Mouse (Mus musculus) hindbrain, embryonic 16.5 days (tissue): ENCODE results near the gene Kcnn1. TPM values are rescaled to one million over a fixed set of nuclear protein-coding genes. Genes with fewer than 3 reads are reported as not detected.
A peak's percentile ranks its signal among the peaks of the same experiment; 100 is the strongest.

Experiments
- ATAC-seq: fragments of 200-750 bp; cut with Nextera tagmentation; 2 replicates; pipeline ENCODE4 v1.8.0; 2017; ENCODE audit warnings: moderate TSS enrichment, moderate library complexity
- H3K27ac ChIP-seq: fragments of 300-500 bp; sonication (generic); 2 replicates; pipeline ENCODE4 v1.5.1; 2014; ENCODE audit warnings: low read depth, mild to moderate bottlenecking, control low read depth, low read length, moderate library complexity
- H3K27me3 ChIP-seq: fragments of 300-500 bp; sonication (generic); replicated peaks from 2 replicates; pipeline ENCODE4 v1.6.1; 2014; ENCODE audit warnings: low read length; ENCODE audit not compliant: control insufficient read depth, insufficient read depth
- H3K36me3 ChIP-seq: fragments of 300-500 bp; sonication (generic); 2 replicates; pipeline ENCODE4 v1.6.1; 2014; ENCODE audit warnings: mild to moderate bottlenecking, low read length, moderate library complexity, mixed read lengths; ENCODE audit not compliant: control insufficient read depth, insufficient read depth
- H3K4me1 ChIP-seq: fragments of 300-500 bp; sonication (generic); 2 replicates; pipeline ENCODE4 v1.6.1; 2014; ENCODE audit warnings: low read depth, low read length; ENCODE audit not compliant: control insufficient read depth, insufficient read depth
- H3K4me2 ChIP-seq: fragments of 300-500 bp; sonication (generic); 2 replicates; pipeline ENCODE4 v1.6.1; 2014; ENCODE audit warnings: mild to moderate bottlenecking, low read length, control low read depth, moderate library complexity
- H3K4me3 ChIP-seq: fragments of 300-500 bp; sonication (generic); 2 replicates; pipeline ENCODE4 v1.5.1; 2014; ENCODE audit warnings: mild to moderate bottlenecking, low read length, control low read depth, moderate library complexity
- H3K9ac ChIP-seq: fragments of 300-500 bp; sonication (generic); 2 replicates; pipeline ENCODE4 v1.6.1; 2014; ENCODE audit warnings: low read depth, mild to moderate bottlenecking, control low read depth, low read length, moderate library complexity
- H3K9me3 ChIP-seq: fragments of 300-500 bp; sonication (generic); 2 replicates; pipeline ENCODE4 v1.6.1; 2014; ENCODE audit warnings: mild to moderate bottlenecking, low read length, moderate library complexity; ENCODE audit not compliant: control insufficient read depth
- WGBS: fragments of 180-500 bp; shearing (Covaris S2); extraction: QIAGEN DNeasy Blood & Tissue Kit; methylation state at CpG from one replicate; pipeline ENCODE4 v1.1.7; 2014; 5-methylcytosine and 5-hydroxymethylcytosine counted together
- polyA plus RNA-seq: library from polyadenylated mRNA; unstranded; fragments of >200 nt; fragmentation: Nextera tagmentation; extraction: Ambion mirVana; gene quantifications from 2 replicates; pipeline ENCODE4 v1.2.1, GENCODE M21; 2015

Gene Kcnn1
- polyA plus RNA-seq, 1 experiment from 2014 or later = 16.3 TPM

DNA sequence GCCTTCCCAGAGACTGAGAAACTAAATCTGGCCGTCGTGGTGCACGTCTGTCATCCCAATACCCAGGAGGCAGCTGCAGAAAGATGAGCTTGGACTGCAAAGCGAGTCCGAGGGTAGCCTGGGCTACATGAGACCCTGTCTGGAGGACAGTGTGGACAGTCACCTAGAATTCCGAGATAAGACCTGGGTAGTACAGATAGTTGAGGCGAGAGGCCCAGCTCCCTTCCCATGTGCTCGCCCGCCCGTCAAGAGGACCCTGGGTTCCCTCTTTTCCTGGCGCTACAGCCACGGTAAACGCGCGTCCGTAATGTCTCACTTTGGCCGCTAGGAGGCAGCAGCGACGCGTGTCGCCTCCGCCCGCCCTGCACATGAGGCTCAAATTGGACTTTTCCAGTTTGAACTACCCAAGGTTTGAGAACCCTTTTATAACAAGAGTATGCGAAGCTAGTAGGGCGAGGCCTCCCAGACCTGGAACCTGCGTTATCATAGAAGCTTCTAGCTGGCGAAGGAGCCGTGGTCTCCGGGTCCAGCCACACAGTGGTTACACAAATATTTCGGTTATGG is 41.6 kb downstream of the Kcnn1 start:
- no peak overlapping the region for H3K9ac ChIP-seq
- no peak overlapping the region for H3K4me3 ChIP-seq
- H3K4me2 ChIP-seq = no peak overlapping the region
- peaks cover 2% of the 10 kb centered on the region; the same call in 1 of the 2 replicates for H3K4me1 ChIP-seq
- peaks cover 7% of the 10 kb centered on the region for H3K9me3 ChIP-seq
- 18% methylated on average over 29 of the region's 30 CpGs for WGBS
- ATAC-seq = peak; percentile 54
- peaks cover 20% of the 10 kb centered on the region for H3K27me3 ChIP-seq
- no peaks in the 10 kb centered on the region for H3K36me3 ChIP-seq
- H3K27ac ChIP-seq = no peak overlapping the region

GRCm38 (mm10) chr8:70820101-70820935 is 42.7 kb downstream of the Kcnn1 start:
- Histone ChIP-seq H3K9me3 (peaks cover 7% of the 10 kb centered on the region), H3K36me3 (no peaks in the 10 kb centered on the region), H3K27me3 (peaks cover 20% of the 10 kb centered on the region), H3K27ac (no peak overlapping the region), H3K4me1 (peaks cover 2% of the 10 kb centered on the region; the same call in 1 of the 2 replicates), H3K9ac (no peak overlapping the region), H3K4me2 (no peak overlapping the region), H3K4me3 (no peak overlapping the region)
- peak; percentile 48 for ATAC-seq
- WGBS = 5% methylated on average over 31 of the region's 31 CpGs

- no peak overlapping the region for H3K9ac ChIP-seq
- H3K27me3 ChIP-seq = peaks cover 31% of the 10 kb centered on the region
Observed at GRCm38 (mm10) chr8:70816679-70817078, 46.4 kb downstream of the Kcnn1 start.

DNA sequence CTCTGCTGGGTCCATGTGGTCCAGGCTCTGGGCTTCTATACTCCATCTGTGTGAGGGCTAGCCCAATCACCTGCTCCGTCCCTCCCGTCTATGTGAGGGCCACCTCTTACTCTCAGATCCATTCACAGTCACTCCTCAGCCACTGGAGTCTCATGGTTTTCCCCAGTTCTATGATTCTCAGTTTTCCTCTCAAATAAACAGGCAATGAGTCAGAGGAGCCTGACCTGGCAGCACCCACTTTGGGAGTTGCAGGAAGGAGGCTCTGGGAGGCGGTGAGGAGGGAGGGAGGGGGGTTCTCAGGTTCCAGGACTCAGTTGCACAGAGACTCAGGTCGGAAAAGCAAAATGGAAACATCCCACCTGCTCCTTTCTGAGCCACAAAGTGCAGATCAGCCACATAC is 50.2 kb downstream of the Kcnn1 start:
- Histone ChIP-seq H3K27me3 (peaks cover 18% of the 10 kb centered on the region), H3K4me1 (peaks cover 2% of the 10 kb centered on the region; the same call in 1 of the 2 replicates), H3K4me3 (no peak overlapping the region), H3K9ac (no peak overlapping the region), H3K36me3 (no peaks in the 10 kb centered on the region), H3K9me3 (no peaks in the 10 kb centered on the region), H3K4me2 (no peak overlapping the region), H3K27ac (no peak overlapping the region)
- 66% methylated on average over 4 of the region's 4 CpGs for WGBS
- no peak for ATAC-seq

More at GRCm38 (mm10) chr8:70816679-70817078, 46.4 kb downstream of the Kcnn1 start:
- H3K4me3 ChIP-seq = peak overlapping the region; percentile 24
- peaks cover 7% of the 10 kb centered on the region for H3K9me3 ChIP-seq
- H3K4me2 ChIP-seq = peak overlapping the region; percentile 38
- peaks cover 2% of the 10 kb centered on the region; the same call in 1 of the 2 replicates for H3K4me1 ChIP-seq
- WGBS = 8% methylated on average over 27 of the region's 30 CpGs
- peak; percentile 46; the same call in 1 of the 2 replicates for ATAC-seq
- H3K36me3 ChIP-seq = no peaks in the 10 kb centered on the region
- H3K27ac ChIP-seq = no peak overlapping the region

DNA sequence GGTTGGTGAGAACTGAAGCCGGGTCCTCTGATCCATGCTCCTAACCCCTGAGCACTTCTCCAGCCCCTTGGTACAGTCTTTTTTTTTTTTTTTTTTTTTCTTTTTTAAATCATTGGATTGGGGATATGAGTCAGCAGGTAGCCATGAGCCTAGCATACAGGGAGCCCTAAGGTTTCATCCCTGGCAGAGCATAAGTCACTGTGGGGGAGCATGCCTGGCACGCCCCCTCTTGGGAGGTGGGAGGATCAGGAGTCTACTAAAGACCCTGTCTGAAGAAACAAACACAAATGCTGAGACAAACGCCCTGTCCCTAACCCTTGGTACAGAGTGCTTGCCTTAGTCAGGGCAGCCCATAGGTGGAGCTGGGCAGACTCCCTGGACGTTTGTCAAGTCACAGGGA is 51.0 kb downstream of the Kcnn1 start:
- Histone ChIP-seq H3K27ac (no peak overlapping the region), H3K9me3 (no peaks in the 10 kb centered on the region), H3K4me2 (no peak overlapping the region), H3K36me3 (no peaks in the 10 kb centered on the region), H3K4me3 (no peak overlapping the region), H3K27me3 (peaks cover 17% of the 10 kb centered on the region), H3K9ac (no peak overlapping the region), H3K4me1 (peaks cover 1% of the 10 kb centered on the region; the same call in 1 of the 2 replicates)
- ATAC-seq = no peak
- WGBS = 35% methylated on average over 4 of the region's 4 CpGs

- Histone ChIP-seq H3K4me1 (no peaks in the 10 kb centered on the region), H3K36me3 (no peaks in the 10 kb centered on the region), H3K9ac (no peak overlapping the region), H3K4me2 (no peak overlapping the region), H3K9me3 (no peaks in the 10 kb centered on the region), H3K27me3 (peaks cover 11% of the 10 kb centered on the region), H3K27ac (no peak overlapping the region), H3K4me3 (no peak overlapping the region)
- ATAC-seq = no peak
- 80% methylated on average over 20 of the region's 20 CpGs for WGBS
Observed at GRCm38 (mm10) chr8:70810962-70811680, 51.9 kb downstream of the Kcnn1 start.

DNA sequence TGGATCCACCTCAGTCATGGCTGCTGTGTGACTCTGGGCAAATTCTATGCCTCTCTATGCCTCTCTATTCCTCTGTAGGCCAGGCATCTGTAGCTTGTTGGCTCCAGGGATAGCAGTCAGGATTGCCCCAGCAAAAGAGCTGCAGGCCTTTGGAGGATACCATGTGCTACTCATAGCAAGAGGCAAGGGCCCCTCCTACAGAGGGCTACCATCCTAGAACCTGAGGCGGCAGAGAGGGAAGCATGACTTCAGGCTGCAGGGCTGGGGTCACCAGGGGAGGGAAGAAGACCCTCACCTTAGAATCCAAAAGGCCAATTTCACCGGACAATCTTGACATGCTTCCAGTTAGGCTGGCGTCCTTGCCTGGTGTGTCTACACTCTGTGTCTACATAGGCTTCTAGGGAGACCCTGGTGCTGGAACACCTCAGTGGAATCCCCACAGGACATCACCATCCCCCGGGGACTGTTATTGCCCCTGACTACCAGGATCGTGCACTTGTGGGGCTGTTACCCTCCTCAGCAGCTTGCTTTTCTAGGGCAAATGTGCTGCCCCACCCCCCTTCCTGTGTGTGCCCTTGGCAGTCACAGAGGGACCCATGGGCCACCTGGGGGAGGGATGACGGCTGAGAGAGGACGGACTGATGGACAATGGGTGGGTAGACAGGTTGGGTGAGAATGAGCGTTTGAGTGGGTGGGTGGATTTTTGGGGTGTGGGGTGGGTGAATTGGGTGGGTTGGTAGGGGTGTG is 53.9 kb downstream of the Kcnn1 start:
- ATAC-seq = no peak
- Histone ChIP-seq H3K27me3 (peaks cover 17% of the 10 kb centered on the region), H3K9me3 (no peaks in the 10 kb centered on the region), H3K4me3 (no peak overlapping the region), H3K4me1 (peaks cover 6% of the 10 kb centered on the region), H3K9ac (no peak overlapping the region), H3K4me2 (no peak overlapping the region), H3K27ac (no peak overlapping the region), H3K36me3 (no peaks in the 10 kb centered on the region)
- 79% methylated on average over 8 of the region's 8 CpGs for WGBS

DNA sequence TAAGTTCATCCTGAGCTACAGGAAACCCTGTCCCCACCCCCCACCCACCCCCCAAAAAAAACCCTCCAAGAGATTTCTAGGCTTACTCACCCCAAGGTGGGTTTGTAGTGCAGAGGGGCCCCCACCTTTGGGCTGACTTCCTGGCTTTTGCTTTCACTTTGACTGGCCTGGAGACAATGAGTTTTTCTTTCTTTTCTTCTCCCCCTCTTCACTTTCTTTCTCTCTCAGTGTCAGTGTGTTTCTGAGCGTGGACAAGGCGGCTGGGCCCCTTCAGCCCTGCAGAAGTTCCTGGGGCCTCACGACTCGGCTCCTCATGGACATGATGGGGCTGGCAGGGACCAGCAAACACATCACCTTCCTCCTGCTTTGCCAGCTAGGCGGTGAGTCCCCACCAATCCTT is 54.8 kb downstream of the Kcnn1 start, which contains the start of gene Il12rb1:
Gene Il12rb1 (plus strand): TSS at position 211 of the 400 bp plus-strand sequence.
- Histone ChIP-seq H3K9ac (no peak within 1 kb of the TSS), H3K27ac (no peak within 1 kb of the TSS), H3K4me1 (peaks cover 12% of the 10 kb centered on the region), H3K4me3 (no peak within 1 kb of the TSS), H3K27me3 (peaks cover 16% of the 10 kb centered on the region), H3K9me3 (no peaks in the 10 kb centered on the region; the same call in 1 of the 2 replicates), H3K36me3 (no peaks in the 10 kb centered on the region), H3K4me2 (no peak within 1 kb of the TSS)
- WGBS = 58% methylated on average over 5 of the region's 5 CpGs
- no peak for ATAC-seq
